Mouse (Mus musculus): Measurements from ENCODE around the gene Tmem54. TPM values are rescaled to one million over a fixed set of nuclear protein-coding genes. Genes with fewer than 3 reads are reported as not detected.
A peak's percentile ranks its signal among the peaks of the same experiment; 100 is the strongest.

Gene Tmem54
- total and polyA plus RNA-seq, 3 experiments = 0.23 TPM; not detected in 2

DNA sequence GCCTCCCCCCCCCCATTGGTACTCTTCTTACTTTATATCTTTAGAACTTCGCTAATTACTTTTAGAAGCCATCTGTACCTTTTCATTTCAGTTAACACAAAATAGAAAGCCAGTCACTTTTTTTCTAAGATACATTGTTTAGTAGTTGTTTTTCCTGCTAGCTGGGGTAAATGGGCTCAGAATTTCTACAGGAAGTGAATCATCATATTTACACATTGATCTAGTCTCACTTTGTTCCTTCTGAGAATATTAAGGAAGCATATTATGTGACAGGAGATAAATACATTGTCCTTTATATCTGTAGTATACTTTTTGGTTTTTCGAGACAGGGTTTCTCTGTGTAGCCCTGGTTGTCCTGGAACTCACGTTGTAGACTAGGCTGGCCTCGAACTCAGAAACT lies 36.5 kb upstream of the Tmem54 start:
- Histone ChIP-seq H3K4me1 (ENCODE audit: control insufficient read depth, insufficient read depth, low read length) (peaks cover 3% of the 10 kb centered on the region), H3K79me2 (replicated peaks; ENCODE audit: control insufficient read depth, insufficient read depth, low read length) (no peaks in the 10 kb centered on the region; the same call in 1 of the 2 replicates), H3K27me3 (ENCODE audit: control insufficient read depth, insufficient read depth, low read length) (no peaks in the 10 kb centered on the region), H3K4me3 (no peak overlapping the region), H3K36me3 (ENCODE audit: control insufficient read depth, insufficient read depth, low read length) (no peaks in the 10 kb centered on the region; the same call in 1 of the 2 replicates), H3K27ac (no peak overlapping the region), H3K9ac (ENCODE audit: low read depth, low read length) (no peak overlapping the region)
- DNase-seq = no peak
- WGBS = 79% methylated on average over 4 of the region's 4 CpGs
- no peak for TF ChIP-seq POLR2A (IDR thresholded peaks at IDR 0.05; ENCODE audit: insufficient read depth, low read depth, low read length)
- intact Hi-C loops (cut with DNase I) = loop anchor here (1.0 kb wide), 1 partner anchor 17 kb away; no protein-coding TSS in a partner anchor

DNA sequence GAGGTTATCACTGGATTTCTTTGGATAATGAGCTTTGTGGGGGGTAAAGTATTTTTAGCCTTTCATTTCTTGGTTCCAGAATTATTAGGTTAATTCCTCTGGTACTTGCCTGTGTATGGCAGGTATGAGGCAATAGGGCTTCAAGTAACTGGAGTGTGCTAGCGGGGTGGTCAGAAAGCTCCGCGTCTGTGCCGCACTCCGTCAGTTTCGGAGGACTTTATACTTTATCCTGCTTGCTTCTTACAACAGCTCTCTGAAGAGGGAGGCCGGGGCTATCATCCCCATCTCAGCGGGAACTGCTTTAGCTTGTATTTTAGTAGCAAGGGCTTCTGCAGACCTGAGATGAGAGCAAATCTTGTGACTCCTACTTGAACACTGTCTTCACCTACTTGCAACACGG lies 26.2 kb upstream of the Tmem54 start:
- H3K79me2 ChIP-seq (replicated peaks; ENCODE audit: control insufficient read depth, insufficient read depth, low read length) = no peaks in the 10 kb centered on the region
- no peak for TF ChIP-seq EP300 (IDR thresholded peaks at IDR 0.05; ENCODE audit: insufficient read depth, low read depth, low read length)
- no peak for TF ChIP-seq CTCF (IDR thresholded peaks at IDR 0.05)
- no peak for TF ChIP-seq POLR2A (IDR thresholded peaks at IDR 0.05; ENCODE audit: insufficient read depth, low read depth, low read length)
- H3K27me3 ChIP-seq (ENCODE audit: control insufficient read depth, insufficient read depth, low read length) = no peaks in the 10 kb centered on the region
- no peak overlapping the region for H3K9ac ChIP-seq (ENCODE audit: low read depth, low read length)
- no peaks in the 10 kb centered on the region for H3K4me1 ChIP-seq (ENCODE audit: control insufficient read depth, insufficient read depth, low read length)
- H3K36me3 ChIP-seq (ENCODE audit: control insufficient read depth, insufficient read depth, low read length) = 0 out of 2 replicates have a peak, but pooled peaks cover 2% of the 10 kb centered on the region
- intact Hi-C loops (cut with DNase I) = no loop called here
- WGBS = 92% methylated on average over 9 of the region's 9 CpGs
- no peak overlapping the region for H3K4me3 ChIP-seq
- DNase-seq = no peak
- no peak overlapping the region for H3K27ac ChIP-seq

DNA sequence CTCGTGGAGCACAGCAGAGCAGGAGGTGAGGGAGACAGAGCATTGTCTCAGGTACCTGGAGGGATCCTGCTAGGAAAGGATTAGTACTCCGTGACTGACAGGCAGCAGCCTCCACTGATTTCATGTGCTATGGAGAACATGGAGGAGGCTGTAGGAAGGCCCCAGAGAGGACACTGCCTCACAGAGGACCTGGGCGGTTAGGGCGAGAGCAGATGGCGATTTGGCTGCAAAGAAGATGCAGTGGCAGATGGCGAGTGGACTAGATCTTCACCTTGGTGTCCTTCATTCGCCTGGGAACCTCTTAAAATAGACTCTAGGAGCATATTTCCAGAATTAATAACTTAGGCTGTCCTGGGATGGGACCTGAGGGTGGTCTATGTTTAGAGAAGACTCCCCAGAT lies 24.3 kb upstream of the Tmem54 start:
- WGBS = 86% methylated on average over 7 of the region's 7 CpGs
- no peak for TF ChIP-seq CTCF (IDR thresholded peaks at IDR 0.05)
- no peak for TF ChIP-seq EP300 (IDR thresholded peaks at IDR 0.05; ENCODE audit: insufficient read depth, low read depth, low read length)
- no peak for TF ChIP-seq POLR2A (IDR thresholded peaks at IDR 0.05; ENCODE audit: insufficient read depth, low read depth, low read length)
- Histone ChIP-seq H3K4me1 (ENCODE audit: control insufficient read depth, insufficient read depth, low read length) (no peaks in the 10 kb centered on the region), H3K9ac (ENCODE audit: low read depth, low read length) (no peak overlapping the region), H3K4me3 (no peak overlapping the region), H3K79me2 (replicated peaks; ENCODE audit: control insufficient read depth, insufficient read depth, low read length) (no peaks in the 10 kb centered on the region), H3K27me3 (ENCODE audit: control insufficient read depth, insufficient read depth, low read length) (no peaks in the 10 kb centered on the region), H3K27ac (no peak overlapping the region), H3K36me3 (ENCODE audit: control insufficient read depth, insufficient read depth, low read length) (0 out of 2 replicates have a peak, but pooled peaks cover under 1% of the 10 kb centered on the region)
- no peak for DNase-seq
- intact Hi-C loops (cut with DNase I) = loop anchor here (10.0 kb wide), 1 partner anchor 366 kb away; no protein-coding TSS in a partner anchor

DNA sequence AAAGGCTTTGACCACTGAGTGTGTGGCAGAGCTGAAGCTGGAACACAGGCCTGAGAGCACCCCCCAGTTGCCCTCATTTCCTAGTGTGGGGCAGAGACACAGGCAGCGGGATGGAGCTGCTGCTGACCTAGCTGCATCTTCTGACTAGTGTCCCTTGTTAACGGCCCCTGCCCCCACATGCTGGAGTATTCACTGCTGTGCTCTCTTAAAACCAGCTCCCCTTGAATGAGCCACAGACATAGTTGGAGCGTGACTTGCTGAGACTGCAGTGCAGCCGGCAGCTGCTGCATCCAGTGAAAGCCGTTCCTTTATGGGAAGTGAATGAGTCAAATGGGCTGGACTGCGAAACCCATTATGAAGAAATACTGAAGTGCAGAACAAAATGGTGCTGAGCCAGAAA lies 23.8 kb upstream of the Tmem54 start:
- H3K4me1 ChIP-seq (ENCODE audit: control insufficient read depth, insufficient read depth, low read length) = no peaks in the 10 kb centered on the region
- intact Hi-C loops (cut with DNase I) = loop anchor here (10.0 kb wide), 1 partner anchor 367 kb away; no protein-coding TSS in a partner anchor
- WGBS = 85% methylated on average over 6 of the region's 6 CpGs
- H3K27me3 ChIP-seq (ENCODE audit: control insufficient read depth, insufficient read depth, low read length) = no peaks in the 10 kb centered on the region
- no peak overlapping the region for H3K9ac ChIP-seq (ENCODE audit: low read depth, low read length)
- peak in 1 of 2 experiments; percentile 28 for DNase-seq
- no peaks in the 10 kb centered on the region for H3K79me2 ChIP-seq (replicated peaks; ENCODE audit: control insufficient read depth, insufficient read depth, low read length)
- H3K36me3 ChIP-seq (ENCODE audit: control insufficient read depth, insufficient read depth, low read length) = no peaks in the 10 kb centered on the region
- TF ChIP-seq CTCF (IDR thresholded peaks at IDR 0.05) (no peak), EP300 (IDR thresholded peaks at IDR 0.05; ENCODE audit: insufficient read depth, low read depth, low read length) (no peak), POLR2A (IDR thresholded peaks at IDR 0.05; ENCODE audit: insufficient read depth, low read depth, low read length) (no peak)
- H3K27ac ChIP-seq = no peak overlapping the region
- no peak overlapping the region for H3K4me3 ChIP-seq

DNA sequence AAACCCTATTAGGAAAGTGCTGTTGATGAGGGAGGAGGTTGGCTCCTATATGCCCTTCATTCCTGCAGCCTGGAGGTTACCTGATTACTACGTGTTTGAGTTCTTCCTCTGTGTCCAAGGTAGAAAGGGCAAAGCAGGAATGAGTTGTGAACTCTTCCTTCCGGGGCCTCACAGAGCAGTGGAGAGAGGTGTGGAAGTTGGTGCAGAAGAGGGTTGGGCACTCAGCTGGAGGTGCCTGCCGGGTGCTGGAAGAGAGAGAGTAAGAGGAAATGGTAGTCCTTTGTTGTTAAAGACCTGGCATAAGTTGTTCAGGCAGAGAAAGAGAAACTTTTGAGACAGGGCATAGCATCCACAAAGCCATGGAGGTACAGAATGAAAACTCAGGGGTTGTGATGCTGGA lies 23.4 kb upstream of the Tmem54 start:
- Histone ChIP-seq H3K4me1 (ENCODE audit: control insufficient read depth, insufficient read depth, low read length) (no peaks in the 10 kb centered on the region), H3K4me3 (no peak overlapping the region), H3K79me2 (replicated peaks; ENCODE audit: control insufficient read depth, insufficient read depth, low read length) (no peaks in the 10 kb centered on the region), H3K9ac (ENCODE audit: low read depth, low read length) (no peak overlapping the region), H3K36me3 (ENCODE audit: control insufficient read depth, insufficient read depth, low read length) (no peaks in the 10 kb centered on the region), H3K27me3 (ENCODE audit: control insufficient read depth, insufficient read depth, low read length) (no peaks in the 10 kb centered on the region), H3K27ac (no peak overlapping the region)
- TF ChIP-seq POLR2A (IDR thresholded peaks at IDR 0.05; ENCODE audit: insufficient read depth, low read depth, low read length) = no peak
- TF ChIP-seq CTCF (IDR thresholded peaks at IDR 0.05) = no peak
- no peak for TF ChIP-seq EP300 (IDR thresholded peaks at IDR 0.05; ENCODE audit: insufficient read depth, low read depth, low read length)
- WGBS = 78% methylated on average over 3 of the region's 3 CpGs
- no peak for DNase-seq
- intact Hi-C loops (cut with DNase I) = loop anchor here (1.0 to 10.0 kb wide), 4 partner anchors 111 to 367 kb away; no protein-coding TSS in a partner anchor

DNA sequence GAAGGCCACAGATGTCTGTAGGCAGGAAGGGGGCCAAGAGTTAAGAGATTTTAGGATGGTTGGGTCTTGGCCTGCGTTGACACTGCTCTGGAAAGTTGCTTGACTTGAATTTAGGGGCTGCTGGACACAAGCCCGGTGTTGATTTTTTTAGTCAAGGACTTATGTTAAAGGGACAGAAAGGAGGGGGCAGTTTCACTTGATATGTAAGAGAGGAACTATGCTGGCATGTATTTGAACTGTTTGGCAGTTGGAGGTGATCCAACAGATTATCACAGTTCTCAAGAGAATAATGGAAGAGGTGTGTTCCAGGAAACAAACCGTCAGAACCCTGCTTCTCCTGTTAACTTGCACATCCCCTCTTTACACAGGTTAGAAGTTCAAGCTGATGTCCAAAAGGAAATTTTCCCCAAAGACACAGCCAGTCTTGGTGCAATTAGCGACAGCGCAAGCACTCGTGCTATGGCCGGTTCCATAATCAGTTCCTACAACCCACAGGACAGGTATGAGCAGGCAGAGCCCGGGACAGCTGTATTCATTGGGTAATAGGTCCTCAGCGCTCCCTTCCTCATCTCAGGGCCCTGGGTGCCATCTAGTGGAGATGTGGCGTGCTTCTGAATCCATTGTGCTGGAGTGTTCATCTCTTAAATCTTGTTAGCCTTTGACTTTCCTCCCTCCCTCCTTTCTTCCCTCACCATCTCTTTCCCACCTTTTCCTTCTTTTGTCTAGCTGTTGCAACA lies 22.8 kb upstream of the Tmem54 start:
- Histone ChIP-seq H3K79me2 (replicated peaks; ENCODE audit: control insufficient read depth, insufficient read depth, low read length) (no peaks in the 10 kb centered on the region), H3K27ac (no peak overlapping the region), H3K27me3 (ENCODE audit: control insufficient read depth, insufficient read depth, low read length) (no peaks in the 10 kb centered on the region), H3K4me3 (no peak overlapping the region), H3K9ac (ENCODE audit: low read depth, low read length) (no peak overlapping the region), H3K4me1 (ENCODE audit: control insufficient read depth, insufficient read depth, low read length) (no peaks in the 10 kb centered on the region), H3K36me3 (ENCODE audit: control insufficient read depth, insufficient read depth, low read length) (no peaks in the 10 kb centered on the region)
- peak; percentile 66 to 71 for DNase-seq
- 48% methylated on average over 10 of the region's 10 CpGs for WGBS
- intact Hi-C loops (cut with DNase I) = loop anchor here (1.0 to 10.0 kb wide), 4 partner anchors 111 to 368 kb away; no protein-coding TSS in a partner anchor
- no peak for TF ChIP-seq POLR2A (IDR thresholded peaks at IDR 0.05; ENCODE audit: insufficient read depth, low read depth, low read length)
- peak; percentile 83 for TF ChIP-seq EP300 (IDR thresholded peaks at IDR 0.05; ENCODE audit: insufficient read depth, low read depth, low read length)
- peak; percentile 85 for TF ChIP-seq CTCF (IDR thresholded peaks at IDR 0.05)
